Mouse (Mus musculus) inflammation-experienced regulatory T-cells, adult 6 months (primary cell): ENCODE results near the gene Coa5. TPM values are rescaled to one million over a fixed set of nuclear protein-coding genes. Genes with fewer than 3 reads are reported as not detected.

Experiments
- ATAC-seq: one replicate; pipeline ENCODE4 v1.8.0; 2017
- polyA plus RNA-seq, 3 experiments: library from polyadenylated mRNA; unstranded; fragments of 100-300 nt; shearing (Covaris generic); gene quantifications; one replicate each; pipeline ENCODE4 v1.2.1; 2017

Gene Coa5
- polyA plus RNA-seq: 10 to 100 TPM; 56.3 to 64.4 (median 64.3) TPM

DNA sequence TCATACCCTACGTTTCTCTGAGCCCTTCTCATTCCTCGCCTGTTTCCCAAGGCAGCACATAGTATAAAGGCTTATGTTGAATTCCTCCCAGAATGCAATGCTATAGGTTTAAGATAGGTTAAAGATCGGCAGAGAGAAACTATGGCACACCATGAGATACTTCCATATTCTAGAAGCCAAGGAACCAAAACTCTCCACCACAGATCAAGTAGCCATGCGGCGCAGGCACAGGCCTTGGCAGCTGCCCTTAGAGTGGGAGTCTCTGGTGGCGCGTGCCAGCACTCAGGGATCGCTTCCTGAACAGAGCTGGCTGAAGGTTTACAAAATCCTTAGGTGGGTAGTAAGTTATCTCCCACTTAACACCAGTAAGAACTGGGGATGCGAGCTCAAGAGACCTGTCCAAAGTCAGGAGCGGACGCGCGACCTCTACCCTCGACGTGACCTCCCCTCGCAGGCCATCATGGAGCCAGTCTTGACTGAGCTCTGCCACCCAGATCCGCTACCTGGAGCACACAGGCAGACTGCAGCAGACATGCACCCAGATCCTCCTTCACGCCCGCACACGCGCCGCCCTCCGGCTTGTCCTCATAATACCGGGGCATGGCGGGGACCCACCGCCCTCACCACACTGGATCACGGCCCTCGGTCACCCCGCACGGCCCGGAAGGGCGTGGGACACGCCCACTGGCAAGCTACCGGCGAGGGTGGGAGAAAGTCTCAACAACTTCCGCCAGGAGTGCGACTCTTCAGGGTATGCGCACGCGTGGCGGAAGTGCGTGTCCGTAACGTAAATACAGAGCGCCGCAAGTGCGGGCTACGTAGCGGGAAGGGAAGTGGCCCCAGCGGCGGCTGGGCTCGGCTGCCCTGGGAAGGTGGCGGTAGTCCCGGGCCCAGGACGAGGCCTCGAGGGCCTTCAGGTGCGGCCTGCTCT is at the start of gene Coa5, which contains the start of gene Unc50:
TSS of gene Coa5 (minus strand) at position 738 of the 931 bp plus-strand sequence.
TSS of gene Unc50 (plus strand) at position 774 of the 931 bp plus-strand sequence.
- peak; percentile 97 for ATAC-seq

GRCm38 (mm10) chr1:37479074-37479473 is 49.2 kb upstream of the Coa5 start:
- ATAC-seq: peak; percentile 65

- peak; percentile 21 for ATAC-seq
Measured at GRCm38 (mm10) chr1:37478416-37478815, 48.5 kb upstream of the Coa5 start.

DNA sequence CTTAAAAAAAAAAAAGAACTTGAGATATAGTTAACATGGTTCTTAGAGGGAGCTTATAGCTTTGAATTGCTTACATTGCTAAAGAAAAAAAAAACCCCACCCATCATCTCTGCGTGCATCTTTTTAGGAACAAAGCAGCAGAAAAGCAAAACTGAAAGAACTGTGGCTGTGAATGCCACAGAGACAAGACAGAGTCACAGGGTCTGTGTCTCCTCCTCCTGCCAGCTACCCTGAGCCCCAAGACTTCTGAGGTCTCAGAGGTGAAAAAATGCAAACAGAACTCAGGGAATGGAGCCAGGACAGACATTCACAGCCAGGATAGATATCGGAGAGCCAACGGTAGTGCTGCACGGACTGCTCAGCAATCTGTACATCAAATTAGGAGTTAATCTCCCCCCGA is 48.0 kb upstream of the Coa5 start:
- peak; percentile 66 for ATAC-seq

DNA sequence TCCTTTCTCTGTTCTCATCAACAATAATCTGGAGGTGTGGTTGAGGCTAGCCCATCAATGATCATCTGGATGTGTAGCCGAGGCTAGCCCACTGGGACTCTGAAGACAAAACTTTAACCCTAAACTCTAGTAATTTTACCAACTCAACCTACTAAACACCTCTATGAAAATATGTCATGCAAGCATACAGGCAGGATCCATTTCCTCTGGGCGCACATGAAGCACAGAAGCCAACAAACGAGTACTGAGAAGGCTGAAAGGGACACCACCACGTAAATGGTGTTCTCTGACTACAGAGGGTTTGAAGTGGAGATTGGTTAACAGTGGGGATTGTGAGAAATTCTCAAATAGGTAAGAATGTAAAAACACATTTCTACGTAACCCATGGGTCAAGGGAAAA is 47.3 kb upstream of the Coa5 start:
- no peak for ATAC-seq

DNA sequence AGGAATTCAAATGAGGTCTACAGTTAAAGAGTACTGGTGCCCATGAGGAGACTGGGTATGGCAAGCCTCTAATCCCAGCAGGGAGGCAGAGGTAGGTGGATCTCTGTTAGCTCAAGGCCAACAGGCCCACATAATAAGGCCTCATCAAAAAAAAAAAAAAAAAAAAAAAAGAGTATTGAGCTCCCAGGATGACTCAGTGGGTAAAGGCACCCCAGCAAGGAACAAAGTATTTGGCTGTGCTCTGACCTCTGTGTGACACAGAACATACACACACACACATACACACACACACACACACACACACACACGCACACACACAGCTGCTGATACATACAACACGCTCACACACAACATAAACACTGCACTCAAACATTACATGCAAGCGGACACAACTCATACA is 45.4 kb upstream of the Coa5 start:
- no peak for ATAC-seq

GRCm38 (mm10) chr1:37474634-37475190 is 44.8 kb upstream of the Coa5 start:
- no peak for ATAC-seq

GRCm38 (mm10) chr1:37474046-37474445 is 44.1 kb upstream of the Coa5 start:
- no peak for ATAC-seq

DNA sequence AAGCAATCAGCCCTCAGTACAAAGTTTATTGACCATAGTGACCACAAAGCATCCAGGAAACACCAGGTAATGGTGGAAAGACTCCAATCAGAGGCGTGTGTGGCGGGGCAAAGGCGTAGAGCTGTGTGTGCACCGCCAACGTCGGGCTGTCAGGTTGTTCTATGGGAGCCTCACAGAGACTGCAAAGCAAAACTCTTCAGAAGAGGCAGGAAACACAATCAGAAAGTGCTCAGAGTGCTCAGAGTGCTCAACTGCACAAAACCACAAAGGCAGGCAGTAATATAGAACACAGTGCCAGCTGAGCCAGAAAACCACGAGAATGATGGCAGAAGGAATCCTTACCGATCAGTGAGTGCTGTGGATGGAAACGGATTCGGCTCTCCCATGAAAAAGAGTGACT is 43.3 kb upstream of the Coa5 start:
- ATAC-seq: peak; percentile 74

- no peak for ATAC-seq
Measured at GRCm38 (mm10) chr1:37471179-37472148, 41.6 kb upstream of the Coa5 start.

- no peak for ATAC-seq
Measured at GRCm38 (mm10) chr1:37469007-37469406, 39.1 kb upstream of the Coa5 start.

DNA sequence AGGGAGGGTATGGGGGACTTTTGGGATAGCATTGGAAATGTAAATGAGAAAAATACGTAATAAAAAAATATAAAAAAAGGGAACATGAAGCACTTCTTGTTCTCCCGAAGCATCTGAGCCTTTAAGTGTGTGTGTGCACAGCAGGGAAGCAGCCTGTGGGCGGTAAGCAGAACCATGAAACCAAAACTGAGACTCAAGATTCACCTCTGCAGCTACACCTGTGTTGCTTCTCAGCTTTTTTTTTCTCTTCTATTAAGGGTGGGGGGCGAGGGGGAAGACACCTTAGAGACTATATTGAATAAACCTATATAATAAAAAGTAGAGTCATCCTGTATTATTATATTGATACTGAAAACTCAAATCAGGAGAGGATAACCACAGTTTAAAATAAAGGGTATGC is 37.9 kb upstream of the Coa5 start:
- no peak for ATAC-seq

DNA sequence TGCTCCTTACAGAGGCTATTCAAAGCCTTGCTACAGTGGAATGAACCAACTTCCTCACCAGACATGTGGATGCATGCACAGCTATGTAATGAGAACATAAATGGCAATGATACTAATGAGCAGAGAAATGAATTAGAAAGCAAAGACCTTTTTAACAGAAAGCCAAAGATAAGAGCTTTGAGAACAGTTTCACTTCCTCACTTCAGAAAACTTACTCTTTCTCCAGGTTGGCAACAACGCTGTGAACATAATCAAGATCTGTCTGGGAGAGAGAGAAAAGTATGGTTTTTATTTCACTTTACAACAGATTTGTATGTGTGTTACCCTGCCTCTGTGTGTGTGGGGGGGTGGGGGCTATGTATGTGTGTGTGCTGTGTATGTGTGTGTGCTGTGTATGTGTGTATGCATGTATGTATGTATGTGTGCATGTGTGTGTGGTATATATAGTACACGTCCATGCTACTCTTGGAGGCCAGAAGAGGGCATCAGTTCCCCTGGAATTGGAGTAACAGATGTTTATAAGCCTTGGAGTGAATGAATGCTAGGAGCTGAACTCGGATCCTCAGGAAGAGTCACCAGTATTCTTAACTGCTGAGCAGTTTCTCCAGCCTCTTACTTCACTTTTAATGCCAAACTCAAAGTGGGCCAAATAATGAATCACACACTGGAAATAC is 36.6 kb upstream of the Coa5 start:
- no peak for ATAC-seq

DNA sequence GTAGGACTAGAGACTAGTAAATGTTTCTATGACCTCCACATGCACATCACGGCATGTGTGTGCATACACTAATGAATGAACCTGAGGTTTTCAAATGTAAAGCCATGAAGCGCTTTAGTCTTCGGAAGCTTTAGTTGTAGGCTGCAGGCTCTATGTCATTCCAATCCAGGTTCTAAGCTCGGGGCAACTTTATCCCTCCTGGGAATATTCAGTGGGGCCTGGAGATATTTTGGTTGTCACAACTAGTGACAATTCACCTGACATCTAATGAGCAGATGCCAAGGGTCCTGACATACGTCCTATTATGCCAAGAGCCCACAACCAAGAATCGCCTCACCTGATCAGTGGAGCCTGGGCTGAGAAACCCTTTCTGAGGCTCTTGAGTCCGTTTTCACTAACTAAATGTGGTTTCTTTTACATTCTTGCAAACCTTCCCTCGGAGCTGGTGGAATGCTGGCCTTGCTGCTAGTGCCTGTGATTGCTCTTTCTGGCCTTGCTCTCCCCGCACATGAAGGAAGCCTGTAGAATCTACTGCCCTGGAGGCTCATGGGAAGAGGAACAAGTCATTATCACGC is 35.1 kb upstream of the Coa5 start:
- no peak for ATAC-seq

GRCm38 (mm10) chr1:37457546-37457945 is 27.6 kb upstream of the Coa5 start:
- ATAC-seq: no peak

- ATAC-seq: no peak
Measured at GRCm38 (mm10) chr1:37451270-37451669, 21.4 kb upstream of the Coa5 start.

DNA sequence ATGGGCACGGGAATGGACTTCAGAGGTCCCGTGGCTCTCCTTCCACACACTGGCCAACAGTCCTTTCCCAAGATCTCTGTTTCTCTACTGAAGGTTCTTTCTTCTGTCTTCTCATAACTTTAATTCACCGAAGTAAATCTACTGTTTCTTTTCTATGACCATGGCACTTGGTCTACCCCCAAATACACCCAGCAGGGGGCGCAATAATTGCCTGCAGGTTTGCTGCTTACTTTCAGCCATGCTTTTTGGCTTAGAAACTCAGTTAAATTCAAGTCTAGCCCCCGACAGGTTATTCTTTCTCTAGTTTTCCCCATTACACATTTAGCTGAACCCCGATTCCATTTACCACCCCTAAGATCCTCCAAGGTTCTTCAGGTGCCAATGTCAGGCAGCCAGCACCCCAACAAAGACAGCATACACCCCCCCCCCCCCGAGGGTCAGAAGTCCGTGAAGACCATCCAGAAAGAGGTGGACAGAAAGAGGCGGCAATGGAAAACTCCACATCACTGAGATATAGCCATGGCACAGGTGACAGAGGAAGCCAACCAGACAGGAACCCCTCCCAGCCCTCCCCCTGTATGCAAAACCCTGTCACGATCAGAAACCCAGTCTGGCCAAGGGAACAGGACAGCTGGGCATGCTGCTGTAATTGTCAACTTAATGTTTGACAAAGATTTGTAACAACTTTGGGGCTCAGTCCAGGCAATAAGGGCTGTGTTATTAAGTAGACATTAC is 18.6 kb upstream of the Coa5 start:
- ATAC-seq: no peak

DNA sequence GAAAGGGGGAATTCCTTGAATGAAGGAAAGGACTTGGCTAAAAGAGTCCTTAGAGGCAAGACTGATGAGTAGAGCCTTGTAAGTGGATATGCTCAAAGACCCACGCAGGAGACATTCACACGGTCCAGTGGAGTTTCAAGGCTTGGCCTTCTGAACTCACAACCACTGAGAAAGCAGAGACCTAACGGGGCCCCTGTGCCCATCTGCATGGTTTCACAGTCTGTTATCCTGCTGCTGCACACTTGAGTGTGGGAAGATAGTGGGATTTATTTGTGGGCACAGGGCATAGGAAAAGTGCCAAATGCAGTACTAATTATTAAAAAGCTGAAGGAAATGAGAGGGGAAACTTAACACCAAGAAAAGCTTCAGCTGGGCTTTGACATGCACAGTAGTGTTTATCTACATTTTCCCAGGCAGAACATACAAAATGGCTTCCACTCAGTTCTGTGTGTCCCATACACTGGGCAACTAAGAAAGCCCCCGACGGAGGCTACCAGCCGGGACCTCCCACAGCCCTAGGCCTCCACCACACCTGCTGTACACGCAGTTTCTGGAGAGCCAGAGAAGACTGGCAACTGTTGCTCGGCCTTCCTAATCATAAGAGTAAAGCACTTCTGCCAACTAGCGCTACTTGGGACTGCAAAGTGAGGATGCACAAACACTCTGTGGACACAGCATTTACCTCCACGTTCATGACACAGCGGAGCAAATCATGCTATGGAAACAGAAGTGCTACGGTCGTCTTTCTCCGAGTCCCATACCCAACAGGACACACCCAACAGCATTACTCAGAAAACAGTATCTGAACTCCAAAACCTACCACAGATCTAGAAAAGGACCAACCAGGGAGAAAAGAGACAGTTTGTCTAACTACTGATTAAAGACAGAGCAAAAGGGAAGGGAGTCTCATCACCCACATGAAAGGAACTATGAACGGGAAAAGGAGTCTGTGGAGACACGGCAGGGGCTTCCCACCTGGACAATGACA is 13.2 kb upstream of the Coa5 start:
- ATAC-seq: no peak

DNA sequence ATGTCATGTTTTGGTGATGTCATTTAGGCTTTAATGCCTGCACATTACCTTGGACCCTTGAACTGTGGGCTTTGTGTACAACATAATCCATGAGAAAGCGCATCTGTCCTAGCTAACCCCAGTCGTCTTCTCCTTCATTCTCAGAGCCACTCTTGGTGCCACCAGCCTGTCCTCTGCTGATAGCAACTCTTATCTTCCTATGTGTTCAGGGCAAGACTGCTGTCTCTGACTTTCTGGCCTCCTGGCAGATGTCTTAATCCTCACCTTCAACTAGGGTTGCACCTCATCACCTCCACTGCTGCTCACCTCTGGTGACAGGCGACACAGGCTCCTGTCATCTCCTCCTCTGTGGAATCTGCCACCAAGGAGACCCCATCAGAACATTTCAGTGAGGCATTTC is 6.5 kb upstream of the Coa5 start:
- ATAC-seq: no peak

DNA sequence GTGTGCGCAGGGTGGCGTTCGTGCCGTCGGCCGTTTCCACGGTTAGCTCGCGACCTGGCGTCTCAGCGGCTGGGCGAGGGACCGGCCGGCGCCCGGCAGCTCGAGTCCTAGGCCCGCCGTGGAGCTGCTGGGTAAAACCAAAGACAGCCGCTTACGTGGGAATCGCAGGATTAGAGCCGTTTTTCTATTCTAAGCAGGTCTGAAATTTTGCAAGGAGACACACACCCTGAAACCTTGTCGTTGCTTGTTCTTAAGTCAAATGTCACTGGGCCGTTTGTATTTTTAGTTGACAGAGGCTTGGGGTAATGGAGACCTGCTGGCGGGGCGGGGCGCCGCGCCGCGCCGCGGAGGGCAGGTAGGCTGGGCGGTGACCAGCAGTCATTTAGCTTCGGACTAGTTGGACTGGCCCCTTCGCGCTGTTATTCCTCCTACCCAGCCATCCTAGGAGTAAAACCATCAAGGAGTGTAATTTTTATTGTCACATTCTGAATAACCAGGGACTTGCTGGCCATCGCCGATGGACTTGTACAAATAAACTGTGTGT is 466 bp upstream of the Coa5 start:
- ATAC-seq: no peak
